ENCODE assay signal across 8 mouse cellular contexts in genomic region chr10:77902211-77902893, GRCm38 (mm10). TPM values are rescaled to one million over a fixed set of nuclear protein-coding genes. Genes with fewer than 3 reads are reported as not detected.
DNase-seq lines count a peak whose midpoint lies in the region; ATAC-seq and TF ChIP-seq lines count a peak whose summit lies in the region.

Gene Lrrc3 (minus strand): TSS chr10:77902536.

- H3K9me3 ChIP-seq in intestine, embryonic 16.5 days (ENCODE audit: control insufficient read depth, low read length) = no peaks in the 10 kb centered on the region
- no peaks in the 10 kb centered on the region for H3K9me3 ChIP-seq in limb, embryonic 11.5 days (ENCODE audit: control insufficient read depth, low read length)
- no peaks in the 10 kb centered on the region for H3K9me3 ChIP-seq in midbrain, embryonic 10.5 days (replicated peaks)

- ATAC-seq in intestine, embryonic 16.5 days = peak; percentile 86
- peak; percentile 78 for ATAC-seq in limb, embryonic 11.5 days (ENCODE audit: insufficient number of reproducible peaks, low FRiP score, low TSS enrichment, low read depth)
- ATAC-seq in activated CD4-positive, CD25-positive, alpha-beta regulatory T cell, adult 4 months = no peak

- H3K4me1 ChIP-seq in intestine, embryonic 16.5 days (ENCODE audit: control insufficient read depth, insufficient read depth, low read length) = peaks cover 6% of the 10 kb centered on the region; the same call in 1 of the 2 replicates
- no peaks in the 10 kb centered on the region for H3K4me1 ChIP-seq in limb, embryonic 11.5 days (ENCODE audit: control insufficient read depth, insufficient read depth, low read length)
- H3K4me1 ChIP-seq in midbrain, embryonic 10.5 days = peaks cover 24% of the 10 kb centered on the region
- H3K4me1 ChIP-seq in small intestine, adult 2 months (ENCODE audit: control insufficient read depth, insufficient read depth, insufficient read length, low read length) = peaks cover 15% of the 10 kb centered on the region

- TF ChIP-seq POLR2A in small intestine, adult 2 months (IDR thresholded peaks at IDR 0.05; ENCODE audit: low read depth, low read length) = no peak

- H3K36me3 ChIP-seq in intestine, embryonic 16.5 days (ENCODE audit: control insufficient read depth, insufficient read depth, low read length) = no peaks in the 10 kb centered on the region
- no peaks in the 10 kb centered on the region for H3K36me3 ChIP-seq in limb, embryonic 11.5 days (ENCODE audit: control insufficient read depth, insufficient read depth, low read length)
- no peaks in the 10 kb centered on the region for H3K36me3 ChIP-seq in midbrain, embryonic 10.5 days
- H3K36me3 ChIP-seq in small intestine, adult 2 months (ENCODE audit: control insufficient read depth, insufficient read depth, low read length) = no peaks in the 10 kb centered on the region

- H3K27ac ChIP-seq in intestine, embryonic 16.5 days (ENCODE audit: low read length) = no peak within 1 kb of the TSS
- H3K27ac ChIP-seq in limb, embryonic 11.5 days (replicated peaks; ENCODE audit: low read depth, low read length) = no peak within 1 kb of the TSS
- H3K27ac ChIP-seq in midbrain, embryonic 10.5 days (replicated peaks) = peak within 1 kb of the TSS; percentile 77
- no peak within 1 kb of the TSS for H3K27ac ChIP-seq in small intestine, adult 2 months (ENCODE audit: insufficient read depth, low read depth, low read length)

- H3K27me3 ChIP-seq in intestine, embryonic 16.5 days (replicated peaks; ENCODE audit: control insufficient read depth, insufficient read depth, low read length) = no peaks in the 10 kb centered on the region
- H3K27me3 ChIP-seq in limb, embryonic 11.5 days (ENCODE audit: control insufficient read depth, insufficient read depth, low read length) = peaks cover 3% of the 10 kb centered on the region; the same call in 1 of the 2 replicates
- H3K27me3 ChIP-seq in midbrain, embryonic 10.5 days (ENCODE audit: low read depth, poor library complexity, severe bottlenecking) = peaks cover 27% of the 10 kb centered on the region
- peaks cover 14% of the 10 kb centered on the region for H3K27me3 ChIP-seq in small intestine, adult 2 months (ENCODE audit: control insufficient read depth, insufficient read depth, low read length)

- H3K4me3 ChIP-seq in intestine, embryonic 16.5 days (ENCODE audit: low read length) = peak within 1 kb of the TSS; percentile 62
- peak within 1 kb of the TSS; percentile 52 for H3K4me3 ChIP-seq in limb, embryonic 11.5 days (ENCODE audit: low read depth, low read length)
- H3K4me3 ChIP-seq in midbrain, embryonic 10.5 days = peak within 1 kb of the TSS; percentile 69
- peak within 1 kb of the TSS; percentile 64 for H3K4me3 ChIP-seq in small intestine, adult 2 months (ENCODE audit: low read depth, low read length)

- WGBS in intestine, embryonic 16.5 days = under 1% methylated on average over 39 of the region's 46 CpGs
- under 1% methylated on average over 37 of the region's 46 CpGs for whole genome bisulfite sequencing in limb, embryonic 11.5 days
- under 1% methylated on average over 46 of the region's 46 CpGs for WGBS in midbrain, embryonic 10.5 days
- 1% methylated on average over 46 of the region's 46 CpGs for WGBS in small intestine, adult 2 months

- peak within 1 kb of the TSS; percentile 73 for H3K9ac ChIP-seq in intestine, embryonic 16.5 days (ENCODE audit: low read depth, low read length)
- peak within 1 kb of the TSS; percentile 68 for H3K9ac ChIP-seq in limb, embryonic 11.5 days (ENCODE audit: low read length)

- H3K4me2 ChIP-seq in intestine, embryonic 16.5 days (ENCODE audit: low read depth, low read length) = peak within 1 kb of the TSS; percentile 95
- H3K4me2 ChIP-seq in limb, embryonic 11.5 days (ENCODE audit: low read depth, severe bottlenecking) = peak within 1 kb of the TSS; percentile 93

- DNase-seq in adrenal gland, adult 2 months = peak; percentile 77
- DNase-seq in cerebellum, postnatal 10 days = peak; percentile 91 to 93
- DNase-seq in frontal cortex, postnatal 10 days (ENCODE audit: low spot score in 2 of 2) = peak; percentile 42 to 63
- DNase-seq in limb, embryonic 11.5 days (ENCODE audit: low spot score) = peak; percentile 80
- DNase-seq in midbrain, embryonic 10.5 days (ENCODE audit: low spot score) = peak; percentile 83

- no peak for TF ChIP-seq CTCF in small intestine, adult 2 months (IDR thresholded peaks at IDR 0.05; ENCODE audit: extremely low read depth, insufficient read length, insufficient replicate concordance, low read depth, low read length)

RNA-seq across cellular contexts. Expression of gene Lrrc3, which starts in this region (rescaled TPM):
- total RNA-seq in adrenal gland, adult 2 months (2021) = 1 to 10 TPM; 5.2 to 8.1 TPM
- polyA plus RNA-seq in adrenal gland, adult 2 months (2012; rRNA removed) = 4.1 and 6.3 TPM in 2 replicates
- polyA plus RNA-seq in intestine, embryonic 16.5 days (2015; fragmentation: Nextera tagmentation; extraction: Ambion mirVana) = 3.3 TPM in 2 replicates
- 1.4 and 1.5 TPM in 2 replicates for polyA plus RNA-seq in limb, embryonic 11.5 days (2014; fragmentation: Nextera tagmentation; extraction: Ambion mirVana)
- 2.3 and 3.2 TPM in 2 replicates for polyA plus RNA-seq in midbrain, embryonic 10.5 days (2016; fragmentation: Nextera tagmentation; extraction: Ambion mirVana)
- 4.0 and 5.3 TPM in 2 replicates for polyA plus RNA-seq in small intestine, adult 2 months (2012; rRNA removed)
- polyA plus RNA-seq in activated CD4-positive, CD25-positive, alpha-beta regulatory T cell, adult 4 months (2017; shearing (Covaris generic)) = not detected
